Mouse (Mus musculus) midbrain, embryonic 10.5 days (tissue): ENCODE results near the gene Cdc42bpb. TPM values are rescaled to one million over a fixed set of nuclear protein-coding genes. Genes with fewer than 3 reads are reported as not detected.

Experiments
- DNase-seq: peaks from one replicate; pipeline ENCODE4 v3.0.0-alpha.2; 2017; ENCODE audit warnings: low spot score
- H3K27ac ChIP-seq: fragments of 300-500 bp; sonication (generic); replicated peaks from 2 replicates; pipeline ENCODE4 v1.5.1; 2016; ENCODE audit warnings: mild to moderate bottlenecking
- H3K27me3 ChIP-seq: fragments of 300-500 bp; sonication (generic); 2 replicates; pipeline ENCODE4 v1.6.1; 2016; ENCODE audit warnings: low read depth, mild to moderate bottlenecking; ENCODE audit not compliant: poor library complexity, severe bottlenecking
- H3K36me3 ChIP-seq: fragments of 300-500 bp; sonication (generic); 2 replicates; pipeline ENCODE4 v1.6.1; 2016; ENCODE audit warnings: mild to moderate bottlenecking, moderate library complexity
- H3K4me1 ChIP-seq: fragments of 300-500 bp; sonication (generic); 2 replicates; pipeline ENCODE4 v1.6.1; 2016
- H3K4me3 ChIP-seq: fragments of 300-500 bp; sonication (generic); 2 replicates; pipeline ENCODE4 v1.5.1; 2016; ENCODE audit warnings: mild to moderate bottlenecking, moderate library complexity
- H3K9me3 ChIP-seq: fragments of 300-500 bp; sonication (generic); replicated peaks from 2 replicates; pipeline ENCODE4 v1.6.1; 2016; ENCODE audit warnings: mild to moderate bottlenecking
- whole genome bisulfite sequencing: fragments of 180-500 bp; shearing (Covaris S2); methylation state at CpG from one replicate; pipeline ENCODE4 v1.1.7; 2016; 5-methylcytosine and 5-hydroxymethylcytosine counted together
- polyA plus RNA-seq: library from polyadenylated mRNA; unstranded; fragments of >200 nt; fragmentation: Nextera tagmentation; extraction: Ambion mirVana; gene quantifications from 2 replicates; pipeline ENCODE4 v1.2.1, GENCODE M21; 2016

The Cdc42bpb gene
- polyA plus RNA-seq, 1 experiment from 2014 or later = 31.4 TPM

- Histone ChIP-seq H3K4me1 (peaks cover 39% of the 10 kb centered on the region), H3K27ac (no peak overlapping the region), H3K27me3 (peaks cover 82% of the 10 kb centered on the region), H3K4me3 (no peak overlapping the region), H3K9me3 (no peaks in the 10 kb centered on the region), H3K36me3 (no peaks in the 10 kb centered on the region)
- WGBS = 83% methylated on average over 8 of the region's 8 CpGs
- DNase-seq = no peak
Measured at GRCm38 (mm10) chr12:111411631-111412355, 34.3 kb upstream of the Cdc42bpb start.

GRCm38 (mm10) chr12:111409583-111409982 is 32.1 kb upstream of the Cdc42bpb start:
- Histone ChIP-seq H3K36me3 (no peaks in the 10 kb centered on the region), H3K4me1 (peaks cover 38% of the 10 kb centered on the region), H3K27ac (0 out of 2 replicates have a peak overlapping the region, but pooled peaks have one; percentile 9), H3K27me3 (peaks cover 78% of the 10 kb centered on the region), H3K9me3 (no peaks in the 10 kb centered on the region), H3K4me3 (no peak overlapping the region; the same call in 1 of the 2 replicates)
- 16% methylated on average over 5 of the region's 5 CpGs for WGBS
- no peak for DNase-seq

- peak within 1 kb of the TSS; percentile 27; the same call in 1 of the 2 replicates for H3K4me3 ChIP-seq
- H3K9me3 ChIP-seq = no peaks in the 10 kb centered on the region
- WGBS = 2% methylated on average over 24 of the region's 24 CpGs
- H3K27ac ChIP-seq = no peak within 1 kb of the TSS
- no peaks in the 10 kb centered on the region for H3K36me3 ChIP-seq
- peaks cover 32% of the 10 kb centered on the region for H3K4me1 ChIP-seq
- DNase-seq = no peak
- peaks cover 74% of the 10 kb centered on the region for H3K27me3 ChIP-seq
Measured at GRCm38 (mm10) chr12:111406622-111407021, 29.1 kb upstream of the Cdc42bpb start, which contains the start of gene Lbhd2. Lbhd2 (plus strand) TSS chr12:111406809.

- no peak for DNase-seq
- peaks cover 27% of the 10 kb centered on the region for H3K4me1 ChIP-seq
- peaks cover 68% of the 10 kb centered on the region for H3K27me3 ChIP-seq
- H3K4me3 ChIP-seq = no peak overlapping the region
- H3K36me3 ChIP-seq = no peaks in the 10 kb centered on the region
- H3K9me3 ChIP-seq = no peaks in the 10 kb centered on the region
- WGBS = 64% methylated on average over 10 of the region's 10 CpGs
- no peak overlapping the region for H3K27ac ChIP-seq
Measured at GRCm38 (mm10) chr12:111404880-111405279, 27.4 kb upstream of the Cdc42bpb start.

GRCm38 (mm10) chr12:111401454-111402184 is 24.1 kb upstream of the Cdc42bpb start:
- H3K4me1 ChIP-seq = peaks cover 12% of the 10 kb centered on the region
- peaks cover 41% of the 10 kb centered on the region for H3K27me3 ChIP-seq
- no peaks in the 10 kb centered on the region for H3K36me3 ChIP-seq
- H3K27ac ChIP-seq = 0 out of 2 replicates have a peak overlapping the region, but pooled peaks have one; percentile 18
- no peaks in the 10 kb centered on the region for H3K9me3 ChIP-seq
- H3K4me3 ChIP-seq = 0 out of 2 replicates have a peak overlapping the region, but pooled peaks have one; percentile 1
- DNase-seq = peak; percentile 81
- WGBS = 22% methylated on average over 15 of the region's 15 CpGs

GRCm38 (mm10) chr12:111396997-111397396 is 19.5 kb upstream of the Cdc42bpb start:
- Histone ChIP-seq H3K27ac (no peak overlapping the region), H3K36me3 (no peaks in the 10 kb centered on the region), H3K4me3 (no peak overlapping the region), H3K4me1 (peaks cover 5% of the 10 kb centered on the region), H3K9me3 (no peaks in the 10 kb centered on the region), H3K27me3 (peaks cover 18% of the 10 kb centered on the region)
- no peak for DNase-seq
- 74% methylated on average over 5 of the region's 5 CpGs for WGBS

GRCm38 (mm10) chr12:111394008-111394407 is 16.5 kb upstream of the Cdc42bpb start:
- 0 out of 2 replicates have a peak, but pooled peaks cover 6% of the 10 kb centered on the region for H3K27me3 ChIP-seq
- no peak overlapping the region for H3K27ac ChIP-seq
- 81% methylated on average over 6 of the region's 6 CpGs for WGBS
- DNase-seq = no peak
- H3K4me3 ChIP-seq = no peak overlapping the region
- no peaks in the 10 kb centered on the region for H3K9me3 ChIP-seq
- H3K36me3 ChIP-seq = no peaks in the 10 kb centered on the region
- no peaks in the 10 kb centered on the region for H3K4me1 ChIP-seq

- Histone ChIP-seq H3K36me3 (no peaks in the 10 kb centered on the region), H3K27ac (no peak overlapping the region), H3K4me1 (0 out of 2 replicates have a peak, but pooled peaks cover 8% of the 10 kb centered on the region), H3K9me3 (no peaks in the 10 kb centered on the region), H3K27me3 (no peaks in the 10 kb centered on the region), H3K4me3 (no peak overlapping the region)
- 89% methylated on average over 4 of the region's 4 CpGs for WGBS
- DNase-seq = no peak
Measured at GRCm38 (mm10) chr12:111387146-111387545, 9.6 kb upstream of the Cdc42bpb start.

GRCm38 (mm10) chr12:111386642-111387120 is 9.2 kb upstream of the Cdc42bpb start:
- DNase-seq = no peak
- Histone ChIP-seq H3K4me3 (no peak overlapping the region), H3K4me1 (0 out of 2 replicates have a peak, but pooled peaks cover 10% of the 10 kb centered on the region), H3K27me3 (no peaks in the 10 kb centered on the region), H3K36me3 (no peaks in the 10 kb centered on the region), H3K9me3 (no peaks in the 10 kb centered on the region), H3K27ac (no peak overlapping the region)
- WGBS = 68% methylated on average over 8 of the region's 8 CpGs

GRCm38 (mm10) chr12:111385883-111386641 is 8.5 kb upstream of the Cdc42bpb start:
- H3K4me3 ChIP-seq = no peak overlapping the region
- H3K9me3 ChIP-seq = no peaks in the 10 kb centered on the region
- H3K27me3 ChIP-seq = no peaks in the 10 kb centered on the region
- 0 out of 2 replicates have a peak, but pooled peaks cover 14% of the 10 kb centered on the region for H3K4me1 ChIP-seq
- no peak overlapping the region for H3K27ac ChIP-seq
- no peak for DNase-seq
- 94% methylated on average over 13 of the region's 13 CpGs for WGBS
- H3K36me3 ChIP-seq = no peaks in the 10 kb centered on the region

GRCm38 (mm10) chr12:111378812-111379211 is 1.3 kb upstream of the Cdc42bpb start:
- Histone ChIP-seq H3K27me3 (no peaks in the 10 kb centered on the region), H3K36me3 (no peaks in the 10 kb centered on the region), H3K4me1 (peaks cover 37% of the 10 kb centered on the region), H3K27ac (peak overlapping the region; percentile 97), H3K9me3 (no peaks in the 10 kb centered on the region), H3K4me3 (peak overlapping the region; percentile 98)
- 77% methylated on average over 12 of the region's 12 CpGs for WGBS
- DNase-seq = no peak

- Histone ChIP-seq H3K36me3 (no peaks in the 10 kb centered on the region), H3K27me3 (no peaks in the 10 kb centered on the region), H3K9me3 (no peaks in the 10 kb centered on the region), H3K4me1 (peaks cover 37% of the 10 kb centered on the region), H3K4me3 (peak overlapping the region; percentile 98), H3K27ac (peak overlapping the region; percentile 97)
- 0% methylated on average over 32 of the region's 32 CpGs for WGBS
- peak; percentile 70 for DNase-seq
Measured at GRCm38 (mm10) chr12:111377986-111378490, 520 bp upstream of the Cdc42bpb start.
